Mouse (Mus musculus) MEL (cell line): ENCODE results near the gene Nup93. TPM values are rescaled to one million over a fixed set of nuclear protein-coding genes. Genes with fewer than 3 reads are reported as not detected.

Experiments used
- DNase-seq: peaks from one replicate; pipeline ENCODE4 v3.0.0; 2011; ENCODE audit warnings: low read depth, low spot score
- H3K27ac ChIP-seq: 2 replicates; pipeline ENCODE4 v1.5.1; 2012; ENCODE audit warnings: low read depth, mild to moderate bottlenecking, control low read depth, low read length, moderate library complexity; ENCODE audit not compliant: control insufficient read depth
- H3K27me3 ChIP-seq, 2 experiments: fragments of 150-350 bp in 1 of 2; sonication (generic) in 1 of 2; 2 replicates each; pipeline ENCODE4 v1.6.1; 2012; ENCODE audit warnings: low read length in 2 of 2, mild to moderate bottlenecking in 2 of 2, improper control_type of control experiment in 1 of 2, moderate library complexity in 1 of 2; ENCODE audit not compliant: insufficient read depth in 2 of 2, control insufficient read depth in 1 of 2
- H3K36me3 ChIP-seq, 2 experiments: 2 replicates each; pipeline ENCODE4 v1.6.1; 2012 to 2014; ENCODE audit warnings: low read length in 2 of 2, improper control_type of control experiment in 1 of 2, inconsistent platforms in 1 of 2, mild to moderate bottlenecking in 1 of 2; ENCODE audit not compliant: insufficient read depth in 2 of 2, control insufficient read depth in 1 of 2
- H3K4me1 ChIP-seq, 2 experiments: fragments of 150-350 bp in 1 of 2; sonication (generic) in 1 of 2; 2 replicates each; pipeline ENCODE4 v1.6.1; 2012; ENCODE audit warnings: low read length in 2 of 2, improper control_type of control experiment in 1 of 2, mild to moderate bottlenecking in 1 of 2; ENCODE audit not compliant: insufficient read depth in 2 of 2, control insufficient read depth in 1 of 2
- H3K4me3 ChIP-seq, 2 experiments: fragments of 150-350 bp in 1 of 2; sonication (generic) in 1 of 2; 2 replicates each; pipeline ENCODE4 v1.5.1; 2012; ENCODE audit warnings: low read depth in 2 of 2, low read length in 2 of 2, mild to moderate bottlenecking in 2 of 2, moderate library complexity in 2 of 2, control low read depth in 1 of 2, improper control_type of control experiment in 1 of 2; ENCODE audit not compliant: control insufficient read depth in 1 of 2, insufficient read depth in 1 of 2
- H3K79me2 ChIP-seq: 2 replicates; pipeline ENCODE4 v1.6.1; 2012; ENCODE audit warnings: mild to moderate bottlenecking, low read length, moderate library complexity; ENCODE audit not compliant: control insufficient read depth, poor library complexity, insufficient read depth
- H3K9ac ChIP-seq: 2 replicates; pipeline ENCODE4 v1.6.1; 2012; ENCODE audit warnings: low read depth, mild to moderate bottlenecking, control low read depth, low read length, moderate library complexity; ENCODE audit not compliant: control insufficient read depth, poor library complexity, severe bottlenecking
- H3K9me3 ChIP-seq: fragments of 150-350 bp; sonication (generic); replicated peaks from 2 replicates; pipeline ENCODE4 v1.6.1; 2012; ENCODE audit warnings: mild to moderate bottlenecking, low read length, improper control_type of control experiment, moderate library complexity; ENCODE audit not compliant: insufficient read depth
- BHLHE40 ChIP-seq: IDR thresholded peaks from 2 replicates; pipeline ENCODE4 v1.6.1; 2012; ENCODE audit warnings: low read depth, mild to moderate bottlenecking, inconsistent platforms, low read length, improper control_type of control experiment, borderline replicate concordance
- E2F4 ChIP-seq: IDR thresholded peaks from 2 replicates; pipeline ENCODE4 v1.6.1; 2011; ENCODE audit warnings: low read depth, low read length, improper control_type of control experiment, borderline replicate concordance
- ELF1 ChIP-seq: IDR thresholded peaks from 2 replicates; pipeline ENCODE4 v1.6.1; 2014; ENCODE audit warnings: low read depth, mild to moderate bottlenecking, inconsistent platforms, low read length, improper control_type of control experiment, moderate library complexity
- EP300 ChIP-seq, 2 experiments: IDR thresholded peaks; 2 replicates each; pipeline ENCODE4 v1.6.1; 2011; ENCODE audit warnings: improper control_type of control experiment in 2 of 2, low read length in 2 of 2, low read depth in 1 of 2, mild to moderate bottlenecking in 1 of 2
- GATA1 ChIP-seq: IDR thresholded peaks from 2 replicates; pipeline ENCODE4 v1.6.1; 2011; ENCODE audit warnings: low read depth, low read length, improper control_type of control experiment
- HCFC1 ChIP-seq: IDR thresholded peaks from 2 replicates; pipeline ENCODE4 v1.6.1; 2012; ENCODE audit warnings: low read depth, mild to moderate bottlenecking, inconsistent platforms, low read length, improper control_type of control experiment, moderate library complexity
- MAFK ChIP-seq: IDR thresholded peaks from 2 replicates; pipeline ENCODE4 v1.6.1; 2011; ENCODE audit warnings: low read depth, mild to moderate bottlenecking, low read length, improper control_type of control experiment, borderline replicate concordance
- MAX ChIP-seq: IDR thresholded peaks from 2 replicates; pipeline ENCODE4 v1.6.1; 2011; ENCODE audit warnings: low read length, improper control_type of control experiment
- MXI1 ChIP-seq: IDR thresholded peaks from 2 replicates; pipeline ENCODE4 v1.6.1; 2011; ENCODE audit warnings: mild to moderate bottlenecking, low read depth, low read length, improper control_type of control experiment
- MYB ChIP-seq: IDR thresholded peaks from 2 replicates; pipeline ENCODE4 v1.6.1; 2011; ENCODE audit warnings: mild to moderate bottlenecking, low read depth, low read length, improper control_type of control experiment
- MYC ChIP-seq: IDR thresholded peaks from 2 replicates; pipeline ENCODE4 v1.6.1; 2011; ENCODE audit warnings: low read depth, mild to moderate bottlenecking, low read length, improper control_type of control experiment, moderate library complexity
- NELFE ChIP-seq: IDR thresholded peaks from 2 replicates; pipeline ENCODE4 v1.6.1; 2011; ENCODE audit warnings: low read depth, low read length, improper control_type of control experiment
- POLR2AphosphoS2 ChIP-seq: IDR thresholded peaks from 2 replicates; pipeline ENCODE4 v1.6.1; 2011; ENCODE audit warnings: low read length, improper control_type of control experiment
- POLR2AphosphoS5 ChIP-seq: IDR thresholded peaks from 2 replicates; pipeline ENCODE4 v1.6.1; 2012; ENCODE audit warnings: low read depth, borderline replicate concordance, mild to moderate bottlenecking, inconsistent platforms, low read length, moderate library complexity, mixed read lengths
- RCOR1 ChIP-seq: IDR thresholded peaks from 2 replicates; pipeline ENCODE4 v1.6.1; 2012; ENCODE audit warnings: low read depth, mild to moderate bottlenecking, inconsistent platforms, low read length, improper control_type of control experiment
- TAL1 ChIP-seq: IDR thresholded peaks from 2 replicates; pipeline ENCODE4 v1.6.1; 2012; ENCODE audit warnings: mild to moderate bottlenecking, inconsistent platforms, low read length, moderate library complexity, mixed read lengths
- UBTF ChIP-seq: IDR thresholded peaks from 2 replicates; pipeline ENCODE4 v1.6.1; 2012; ENCODE audit warnings: low read depth, mild to moderate bottlenecking, inconsistent platforms, low read length, improper control_type of control experiment, moderate library complexity, borderline replicate concordance; ENCODE audit not compliant: insufficient read depth
- USF1 ChIP-seq: IDR thresholded peaks from 2 replicates; pipeline ENCODE4 v1.6.1; 2014; ENCODE audit warnings: low read depth, mild to moderate bottlenecking, inconsistent platforms, low read length, improper control_type of control experiment, moderate library complexity
- ZC3H11A ChIP-seq: IDR thresholded peaks from 2 replicates; pipeline ENCODE4 v1.6.1; 2012; ENCODE audit warnings: low read depth, mild to moderate bottlenecking, inconsistent platforms, low read length, improper control_type of control experiment
- ZKSCAN1 ChIP-seq: IDR thresholded peaks from 2 replicates; pipeline ENCODE4 v1.6.1; 2012; ENCODE audit warnings: low read depth, mild to moderate bottlenecking, inconsistent platforms, low read length, improper control_type of control experiment, moderate library complexity
- ZMIZ1 ChIP-seq: IDR thresholded peaks from 2 replicates; pipeline ENCODE4 v1.6.1; 2012; ENCODE audit warnings: low read depth, mild to moderate bottlenecking, inconsistent platforms, low read length, improper control_type of control experiment, moderate library complexity
- polyA plus RNA-seq, 2 experiments: library from polyadenylated mRNA; stranded (reverse) in 1 of 2; unstranded in 1 of 2; fragments of >175 nt in 1 of 2; fragments of >200 nt in 1 of 2; gene quantifications; 2 replicates each; pipeline versions ENCODE4 v1.2.1 to v1.2.4; 2012; ENCODE audit warnings: low replicate concordance in 2 of 2, low read depth in 1 of 2; ENCODE audit not compliant: insufficient read length in 2 of 2, insufficient read depth in 1 of 2, missing spikeins in 1 of 2
- total RNA-seq: library from RNA; depleted of rRNA; stranded (reverse); fragments of 300-350 nt; gene quantifications from 2 replicates; pipeline ENCODE4 v1.2.3, GENCODE M21; 2012

The Nup93 gene
- total and polyA plus RNA-seq, 3 experiments = 71.6 to 292 (median 110) TPM

DNA sequence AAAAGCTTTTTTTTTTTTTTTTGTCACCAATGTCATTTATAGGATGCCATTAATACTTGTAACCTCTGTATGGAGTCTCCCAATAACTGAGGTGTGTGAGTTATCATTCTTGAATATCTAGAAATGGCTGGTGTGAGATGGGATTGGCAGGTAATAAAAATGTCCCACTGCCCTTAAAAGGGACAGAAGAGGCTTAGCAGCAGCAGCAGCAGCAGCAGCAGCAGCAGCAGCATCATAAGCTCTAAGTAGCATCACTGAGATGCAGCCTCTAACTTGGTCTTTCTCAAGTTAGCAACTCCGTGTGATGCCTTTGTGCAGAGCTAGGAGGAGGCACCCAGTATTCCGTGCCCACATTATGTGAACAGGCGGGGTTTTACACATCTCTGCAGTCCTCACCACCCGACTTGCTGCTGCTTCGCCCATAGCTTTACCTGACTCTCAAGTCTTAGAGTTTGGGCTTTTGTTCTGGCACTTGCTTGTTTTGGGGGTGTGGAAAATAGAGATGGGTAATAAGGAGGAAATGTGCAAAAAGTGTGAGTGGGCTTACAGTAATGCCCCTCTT lies 59.0 kb downstream of the Nup93 start:
- H3K27ac ChIP-seq = no peak overlapping the region
- H3K9me3 ChIP-seq = no peaks in the 10 kb centered on the region
- H3K4me1 ChIP-seq = no peaks in the 10 kb centered on the region; a peak in 1 of 4 replicates
- no peak for DNase-seq
- no peak overlapping the region for H3K4me3 ChIP-seq
- peaks cover 0 to 2% of the 10 kb centered on the region in 2 experiments; a peak in 2 of 4 replicates for H3K36me3 ChIP-seq
- H3K9ac ChIP-seq = no peak overlapping the region
- H3K27me3 ChIP-seq = no peaks in the 10 kb centered on the region
- no peaks in the 10 kb centered on the region for H3K79me2 ChIP-seq
- TF ChIP-seq USF1 (no peak), HCFC1 (no peak), UBTF (no peak), EP300 (IDR thresholded peaks at IDR 0.05; ENCODE audit: low read depth in 1 of 2, low read length in 2 of 2) (no peak), BHLHE40 (no peak), TAL1 (no peak), RCOR1 (no peak), ZKSCAN1 (no peak), POLR2AphosphoS2 (no peak), ELF1 (no peak), POLR2AphosphoS5 (no peak), MYC (no peak), MAFK (no peak), E2F4 (no peak), ZC3H11A (no peak), ZMIZ1 (no peak)

DNA sequence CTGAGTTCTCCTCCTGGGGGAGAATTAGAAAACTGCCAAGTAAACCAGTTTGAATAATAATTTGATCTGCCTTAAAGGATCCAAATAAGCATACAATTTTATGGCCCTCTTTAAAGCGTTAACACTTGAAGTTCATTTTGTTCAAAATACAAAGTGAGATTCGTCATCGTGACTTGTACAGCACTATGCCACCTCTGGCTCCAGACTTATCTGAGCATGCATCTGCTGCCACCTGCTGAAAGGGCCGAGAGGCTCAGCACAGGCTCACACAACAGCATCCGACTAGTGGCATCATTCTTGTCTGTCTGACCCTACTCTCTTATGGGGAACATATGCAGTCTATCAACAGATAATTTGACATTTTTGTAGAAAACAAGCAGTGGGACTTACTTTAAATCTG lies 59.7 kb downstream of the Nup93 start:
- H3K4me3 ChIP-seq = no peak overlapping the region
- no peaks in the 10 kb centered on the region for H3K9me3 ChIP-seq
- peaks cover 0 to 2% of the 10 kb centered on the region in 2 experiments; a peak in 3 of 4 replicates for H3K4me1 ChIP-seq
- H3K27me3 ChIP-seq = no peaks in the 10 kb centered on the region
- no peak overlapping the region for H3K27ac ChIP-seq
- H3K9ac ChIP-seq = no peak overlapping the region
- TF ChIP-seq USF1 = no peak
- TF ChIP-seq MYB = no peak
- TF ChIP-seq NELFE = no peak
- no peak for TF ChIP-seq MAX
- no peak for TF ChIP-seq GATA1
- no peak for TF ChIP-seq MXI1
- no peaks in the 10 kb centered on the region for H3K79me2 ChIP-seq
- DNase-seq = no peak
- H3K36me3 ChIP-seq = peaks cover 1 to 2% of the 10 kb centered on the region in 2 experiments; a peak in 2 of 4 replicates
